Mouse (Mus musculus): ENCODE data around the gene Fermt2. TPM values are rescaled to one million over a fixed set of nuclear protein-coding genes. Genes with fewer than 3 reads are reported as not detected.

The Fermt2 gene
- polyA plus RNA-seq, 1 experiment from 2014 or later: 189 TPM

- ATAC-seq (ENCODE audit: low FRiP score, low TSS enrichment) (no peak), DNase-seq (ENCODE audit: low spot score) (no peak)
- no peak overlapping the region for H3K9ac ChIP-seq (ENCODE audit: low read length)
- no peak overlapping the region for H3K27ac ChIP-seq (replicated peaks)
- H3K27me3 ChIP-seq (ENCODE audit: control insufficient read depth, insufficient read depth, low read length): no peaks in the 10 kb centered on the region
- 70% methylated on average over 3 of the region's 3 CpGs for WGBS
- no peak for TF ChIP-seq CTCF (IDR thresholded peaks at IDR 0.05; ENCODE audit: low read depth)
- TF ChIP-seq EP300 (optimal IDR thresholded peaks at IDR 0.05): no peak
- H3K36me3 ChIP-seq (ENCODE audit: control insufficient read depth, insufficient read depth, low read length): no peaks in the 10 kb centered on the region
- H3K4me2 ChIP-seq (replicated peaks; ENCODE audit: low read depth): no peak overlapping the region
- no peak overlapping the region for H3K4me3 ChIP-seq (ENCODE audit: low read depth, low read length)
- no peaks in the 10 kb centered on the region for H3K4me1 ChIP-seq (replicated peaks; ENCODE audit: control insufficient read depth, insufficient read depth)
- H3K9me3 ChIP-seq (ENCODE audit: control insufficient read depth, low read length): no peaks in the 10 kb centered on the region
Measured at GRCm38 (mm10) chr14:45418553-45418952, 111.4 kb downstream of the Fermt2 start.

- TF ChIP-seq EP300 (optimal IDR thresholded peaks at IDR 0.05) (no peak), CTCF (IDR thresholded peaks at IDR 0.05; ENCODE audit: low read depth) (no peak)
- Histone ChIP-seq H3K4me1 (replicated peaks; ENCODE audit: control insufficient read depth, insufficient read depth) (no peaks in the 10 kb centered on the region), H3K9ac (ENCODE audit: low read length) (no peak overlapping the region), H3K27ac (replicated peaks) (no peak overlapping the region), H3K27me3 (ENCODE audit: control insufficient read depth, insufficient read depth, low read length) (no peaks in the 10 kb centered on the region), H3K36me3 (ENCODE audit: control insufficient read depth, insufficient read depth, low read length) (no peaks in the 10 kb centered on the region), H3K9me3 (ENCODE audit: control insufficient read depth, low read length) (no peaks in the 10 kb centered on the region), H3K4me3 (ENCODE audit: low read depth, low read length) (no peak overlapping the region), H3K4me2 (replicated peaks; ENCODE audit: low read depth) (no peak overlapping the region)
- ATAC-seq (ENCODE audit: low FRiP score, low TSS enrichment) (no peak), DNase-seq (ENCODE audit: low spot score) (no peak)
- WGBS: 79% methylated on average over 4 of the region's 4 CpGs
Measured at GRCm38 (mm10) chr14:45416265-45416664, 113.7 kb downstream of the Fermt2 start.

Other genes starting within 250 kb of the Fermt2 start
- gene Ero1l, start 211.3 kb downstream of the Fermt2 start, polyA plus RNA-seq (2015; fragmentation: Nextera tagmentation; extraction: Ambion mirVana): 46.5 and 55.6 TPM in 2 replicates
- gene Psmc6, start 200.3 kb downstream of the Fermt2 start, polyA plus RNA-seq (2015; fragmentation: Nextera tagmentation; extraction: Ambion mirVana): 94.4 and 94.9 TPM in 2 replicates
- 48.8 and 50.6 TPM in 2 replicates for gene Styx, start 179.0 kb downstream of the Fermt2 start, polyA plus RNA-seq (2015; fragmentation: Nextera tagmentation; extraction: Ambion mirVana)
- 44.3 and 45.3 TPM in 2 replicates for gene Gnpnat1, start 125.2 kb downstream of the Fermt2 start, polyA plus RNA-seq (2015; fragmentation: Nextera tagmentation; extraction: Ambion mirVana)
- 4.4 and 4.5 TPM in 2 replicates for gene Ddhd1, start 128.0 kb upstream of the Fermt2 start, polyA plus RNA-seq (2015; fragmentation: Nextera tagmentation; extraction: Ambion mirVana)

All from stomach, postnatal 0 days (tissue).